Mouse (Mus musculus) MEL (cell line): ENCODE data around the gene Calhm6. TPM values are rescaled to one million over a fixed set of nuclear protein-coding genes. Genes with fewer than 3 reads are reported as not detected.

Experiments
- DNase-seq: peaks from one replicate; pipeline ENCODE4 v3.0.0; 2011; ENCODE audit warnings: low read depth, low spot score
- H3K27ac ChIP-seq: 2 replicates; pipeline ENCODE4 v1.5.1; 2012; ENCODE audit warnings: low read depth, mild to moderate bottlenecking, control low read depth, low read length, moderate library complexity; ENCODE audit not compliant: control insufficient read depth
- H3K27me3 ChIP-seq, 2 experiments: fragments of 150-350 bp in 1 of 2; sonication (generic) in 1 of 2; 2 replicates each; pipeline ENCODE4 v1.6.1; 2012; ENCODE audit warnings: low read length in 2 of 2, mild to moderate bottlenecking in 2 of 2, improper control_type of control experiment in 1 of 2, moderate library complexity in 1 of 2; ENCODE audit not compliant: insufficient read depth in 2 of 2, control insufficient read depth in 1 of 2
- H3K36me3 ChIP-seq, 2 experiments: 2 replicates each; pipeline ENCODE4 v1.6.1; 2012 to 2014; ENCODE audit warnings: low read length in 2 of 2, improper control_type of control experiment in 1 of 2, inconsistent platforms in 1 of 2, mild to moderate bottlenecking in 1 of 2; ENCODE audit not compliant: insufficient read depth in 2 of 2, control insufficient read depth in 1 of 2
- H3K4me1 ChIP-seq, 2 experiments: fragments of 150-350 bp in 1 of 2; sonication (generic) in 1 of 2; 2 replicates each; pipeline ENCODE4 v1.6.1; 2012; ENCODE audit warnings: low read length in 2 of 2, improper control_type of control experiment in 1 of 2, mild to moderate bottlenecking in 1 of 2; ENCODE audit not compliant: insufficient read depth in 2 of 2, control insufficient read depth in 1 of 2
- H3K4me3 ChIP-seq, 2 experiments: fragments of 150-350 bp in 1 of 2; sonication (generic) in 1 of 2; 2 replicates each; pipeline ENCODE4 v1.5.1; 2012; ENCODE audit warnings: low read depth in 2 of 2, low read length in 2 of 2, mild to moderate bottlenecking in 2 of 2, moderate library complexity in 2 of 2, control low read depth in 1 of 2, improper control_type of control experiment in 1 of 2; ENCODE audit not compliant: control insufficient read depth in 1 of 2, insufficient read depth in 1 of 2
- H3K79me2 ChIP-seq: 2 replicates; pipeline ENCODE4 v1.6.1; 2012; ENCODE audit warnings: mild to moderate bottlenecking, low read length, moderate library complexity; ENCODE audit not compliant: control insufficient read depth, poor library complexity, insufficient read depth
- H3K9ac ChIP-seq: 2 replicates; pipeline ENCODE4 v1.6.1; 2012; ENCODE audit warnings: low read depth, mild to moderate bottlenecking, control low read depth, low read length, moderate library complexity; ENCODE audit not compliant: control insufficient read depth, poor library complexity, severe bottlenecking
- H3K9me3 ChIP-seq: fragments of 150-350 bp; sonication (generic); replicated peaks from 2 replicates; pipeline ENCODE4 v1.6.1; 2012; ENCODE audit warnings: mild to moderate bottlenecking, low read length, improper control_type of control experiment, moderate library complexity; ENCODE audit not compliant: insufficient read depth
- E2F4 ChIP-seq: IDR thresholded peaks from 2 replicates; pipeline ENCODE4 v1.6.1; 2011; ENCODE audit warnings: low read depth, low read length, improper control_type of control experiment, borderline replicate concordance
- ETS1 ChIP-seq: IDR thresholded peaks from 2 replicates; pipeline ENCODE4 v1.6.1; 2012; ENCODE audit warnings: low read depth, mild to moderate bottlenecking, inconsistent platforms, low read length, improper control_type of control experiment, moderate library complexity
- GABPA ChIP-seq: IDR thresholded peaks from 2 replicates; pipeline ENCODE4 v1.6.1; 2012; ENCODE audit warnings: low read depth, mild to moderate bottlenecking, inconsistent platforms, low read length, improper control_type of control experiment, moderate library complexity
- HCFC1 ChIP-seq: IDR thresholded peaks from 2 replicates; pipeline ENCODE4 v1.6.1; 2012; ENCODE audit warnings: low read depth, mild to moderate bottlenecking, inconsistent platforms, low read length, improper control_type of control experiment, moderate library complexity
- KAT2A ChIP-seq: conservative IDR thresholded peaks from 2 replicates; pipeline ENCODE4 v1.6.1; 2012; ENCODE audit warnings: low read depth, low read length, improper control_type of control experiment, inconsistent platforms
- MAFK ChIP-seq: IDR thresholded peaks from 2 replicates; pipeline ENCODE4 v1.6.1; 2011; ENCODE audit warnings: low read depth, mild to moderate bottlenecking, low read length, improper control_type of control experiment, borderline replicate concordance
- MAX ChIP-seq: IDR thresholded peaks from 2 replicates; pipeline ENCODE4 v1.6.1; 2011; ENCODE audit warnings: low read length, improper control_type of control experiment
- MEF2A ChIP-seq: IDR thresholded peaks from 2 replicates; pipeline ENCODE4 v1.6.1; 2014; ENCODE audit warnings: low read depth, mild to moderate bottlenecking, inconsistent platforms, low read length, improper control_type of control experiment; ENCODE audit not compliant: poor library complexity, insufficient replicate concordance, severe bottlenecking; ENCODE audit errors: extremely low read depth
- MXI1 ChIP-seq: IDR thresholded peaks from 2 replicates; pipeline ENCODE4 v1.6.1; 2011; ENCODE audit warnings: mild to moderate bottlenecking, low read depth, low read length, improper control_type of control experiment
- MYC ChIP-seq: IDR thresholded peaks from 2 replicates; pipeline ENCODE4 v1.6.1; 2011; ENCODE audit warnings: low read depth, mild to moderate bottlenecking, low read length, improper control_type of control experiment, moderate library complexity
- NRF1 ChIP-seq: IDR thresholded peaks from 2 replicates; pipeline ENCODE4 v1.6.1; 2014; ENCODE audit warnings: low read depth, mild to moderate bottlenecking, inconsistent platforms, low read length, improper control_type of control experiment, moderate library complexity; ENCODE audit not compliant: poor library complexity, insufficient read depth, severe bottlenecking
- POLR2A ChIP-seq, 2 experiments: IDR thresholded peaks; 2 replicates each; pipeline ENCODE4 v1.6.1; 2011 to 2012; ENCODE audit warnings: low read length in 2 of 2, mild to moderate bottlenecking in 2 of 2, control low read depth in 1 of 2, improper control_type of control experiment in 1 of 2, low read depth in 1 of 2, moderate library complexity in 1 of 2; ENCODE audit not compliant: control insufficient read depth in 1 of 2, insufficient read depth in 1 of 2, poor library complexity in 1 of 2
- RAD21 ChIP-seq: IDR thresholded peaks from 2 replicates; pipeline ENCODE4 v1.6.1; 2011; ENCODE audit warnings: mild to moderate bottlenecking, low read depth, low read length, improper control_type of control experiment
- SMC3 ChIP-seq: IDR thresholded peaks from 2 replicates; pipeline ENCODE4 v1.6.1; 2011; ENCODE audit warnings: low read depth, low read length, improper control_type of control experiment
- TAL1 ChIP-seq: IDR thresholded peaks from 2 replicates; pipeline ENCODE4 v1.6.1; 2012; ENCODE audit warnings: mild to moderate bottlenecking, inconsistent platforms, low read length, moderate library complexity, mixed read lengths
- USF1 ChIP-seq: IDR thresholded peaks from 2 replicates; pipeline ENCODE4 v1.6.1; 2014; ENCODE audit warnings: low read depth, mild to moderate bottlenecking, inconsistent platforms, low read length, improper control_type of control experiment, moderate library complexity
- USF2 ChIP-seq, 2 experiments: IDR thresholded peaks; 2 replicates each; pipeline ENCODE4 v1.6.1; 2011 to 2012; ENCODE audit warnings: improper control_type of control experiment in 2 of 2, low read length in 2 of 2, borderline replicate concordance in 1 of 2, inconsistent platforms in 1 of 2, low read depth in 1 of 2, mild to moderate bottlenecking in 1 of 2; ENCODE audit not compliant: insufficient read depth in 1 of 2
- ZNF384 ChIP-seq: IDR thresholded peaks from 2 replicates; pipeline ENCODE4 v1.6.1; 2012; ENCODE audit warnings: low read depth, mild to moderate bottlenecking, inconsistent platforms, low read length, improper control_type of control experiment
- polyA plus RNA-seq, 2 experiments: library from polyadenylated mRNA; stranded (reverse) in 1 of 2; unstranded in 1 of 2; fragments of >175 nt in 1 of 2; fragments of >200 nt in 1 of 2; gene quantifications; 2 replicates each; pipeline versions ENCODE4 v1.2.1 to v1.2.4; 2012; ENCODE audit warnings: low replicate concordance in 2 of 2, low read depth in 1 of 2; ENCODE audit not compliant: insufficient read length in 2 of 2, insufficient read depth in 1 of 2, missing spikeins in 1 of 2
- total RNA-seq: library from RNA; depleted of rRNA; stranded (reverse); fragments of 300-350 nt; gene quantifications from 2 replicates; pipeline ENCODE4 v1.2.3, GENCODE M21; 2012

Calhm6 gene
- total and polyA plus RNA-seq, 3 experiments: not detected

DNA sequence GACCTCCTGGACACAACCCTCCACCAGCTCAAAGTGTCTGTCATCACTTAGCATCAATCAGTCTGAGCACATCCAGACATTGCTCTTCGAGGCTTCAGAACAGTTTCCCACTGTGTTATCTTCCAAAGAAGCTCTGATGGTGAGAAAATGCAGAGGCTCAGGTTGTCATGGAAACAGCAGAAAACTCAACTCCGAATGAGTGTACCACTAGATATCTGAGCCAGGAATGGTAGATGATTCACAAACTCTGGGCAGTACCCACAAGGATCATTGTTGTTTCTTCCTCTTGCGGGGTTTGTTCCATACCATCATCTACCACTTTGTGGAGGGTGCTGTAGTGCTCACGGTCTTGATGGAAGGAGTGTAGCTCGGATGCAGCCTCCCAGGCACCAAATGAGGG is 35.9 kb downstream of the Calhm6 start:
- Histone ChIP-seq H3K4me3 (no peak overlapping the region), H3K9me3 (no peaks in the 10 kb centered on the region), H3K27me3 (peaks cover 0 to 1% of the 10 kb centered on the region in 2 experiments; a peak in 1 of 4 replicates), H3K9ac (no peak overlapping the region), H3K36me3 (no peaks in the 10 kb centered on the region), H3K79me2 (no peaks in the 10 kb centered on the region), H3K4me1 (no peaks in the 10 kb centered on the region), H3K27ac (no peak overlapping the region)
- TF ChIP-seq USF2 (IDR thresholded peaks at IDR 0.05; ENCODE audit: borderline replicate concordance in 1 of 2, insufficient read depth in 1 of 2, low read depth in 1 of 2, low read length in 2 of 2) (no peak), TAL1 (no peak), RAD21 (no peak), MXI1 (no peak)
- DNase-seq: no peak

DNA sequence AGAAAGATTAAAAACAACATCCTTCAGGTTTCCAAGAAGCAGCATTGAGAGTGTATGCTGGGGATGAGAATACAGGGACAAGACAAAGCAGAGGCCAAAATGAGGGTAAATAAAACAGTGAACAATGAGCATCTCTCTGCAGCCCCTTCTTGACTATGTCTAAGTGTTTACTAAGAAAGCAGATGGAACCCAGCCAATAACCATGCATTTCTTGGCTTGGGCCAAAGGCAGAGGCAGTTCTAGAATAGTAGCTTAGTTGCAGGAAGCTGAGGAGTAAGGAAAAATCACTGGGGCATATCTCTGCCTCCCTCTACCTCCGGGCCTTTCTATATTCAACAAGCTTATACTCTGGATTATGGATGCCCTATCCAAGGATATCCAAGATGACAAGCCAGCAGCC is 37.3 kb downstream of the Calhm6 start:
- TF ChIP-seq GABPA (no peak), ETS1 (no peak), POLR2A (IDR thresholded peaks at IDR 0.05; ENCODE audit: control insufficient read depth in 1 of 2, insufficient read depth in 1 of 2, low read depth in 1 of 2, low read length in 2 of 2, poor library complexity in 1 of 2) (no peak), ZNF384 (no peak), MAX (no peak), MYC (no peak), SMC3 (no peak), MXI1 (no peak), E2F4 (no peak), HCFC1 (no peak), KAT2A (no peak), MAFK (no peak), NRF1 (no peak), MEF2A (no peak), USF1 (no peak)
- no peaks in the 10 kb centered on the region for H3K36me3 ChIP-seq

More for the DNA sequence above, 37.3 kb downstream of the Calhm6 start:
- Histone ChIP-seq H3K4me3 (no peak overlapping the region), H3K4me1 (no peaks in the 10 kb centered on the region), H3K9ac (no peak overlapping the region), H3K27ac (no peak overlapping the region), H3K79me2 (no peaks in the 10 kb centered on the region), H3K27me3 (peaks cover 0 to 1% of the 10 kb centered on the region in 2 experiments; a peak in 2 of 4 replicates), H3K9me3 (no peaks in the 10 kb centered on the region)
- DNase-seq: no peak
